ENCODE assay signal across 21 mouse cellular contexts in genomic region chr17:73902234-73902636, GRCm38 (mm10). TPM values are rescaled to one million over a fixed set of nuclear protein-coding genes. Genes with fewer than 3 reads are reported as not detected.
DNase-seq lines count a peak whose midpoint lies in the region; ATAC-seq and TF ChIP-seq lines count a peak whose summit lies in the region.
"Had no signal": no experiment of that assay in that cellular context is flagged by ENCODE, and none has a peak within 500 bp of the region (broad histone marks: within the 10 kb centered on the region; RNA-seq: fewer than 3 reads in every experiment).

No protein-coding gene starts in this region.

- H3K9ac ChIP-seq in kidney, postnatal 0 days (ENCODE audit: low read depth, low read length): no peak overlapping the region
- H3K9ac ChIP-seq in embryonic facial prominence, embryonic 13.5 days: no peak overlapping the region
- no peak overlapping the region for H3K9ac ChIP-seq in hindbrain, embryonic 16.5 days (ENCODE audit: low read depth, low read length)
- H3K9ac ChIP-seq: hindbrain, embryonic 15.5 days had no signal

- WGBS in kidney, postnatal 0 days: 14% methylated on average over 5 of the region's 5 CpGs
- 16% methylated on average over 5 of the region's 5 CpGs for WGBS in embryonic facial prominence, embryonic 13.5 days
- 78% methylated on average over 5 of the region's 5 CpGs for WGBS in hindbrain, embryonic 16.5 days

- no peaks in the 10 kb centered on the region for H3K27me3 ChIP-seq in kidney, postnatal 0 days (ENCODE audit: insufficient read depth, low read length)
- H3K27me3 ChIP-seq in embryonic facial prominence, embryonic 13.5 days: no peaks in the 10 kb centered on the region
- no peaks in the 10 kb centered on the region for H3K27me3 ChIP-seq in hindbrain, embryonic 16.5 days (replicated peaks; ENCODE audit: control insufficient read depth, insufficient read depth, low read length)
- H3K27me3 ChIP-seq: hindbrain, embryonic 15.5 days had no signal

- no peaks in the 10 kb centered on the region for H3K36me3 ChIP-seq in kidney, postnatal 0 days (ENCODE audit: insufficient read depth, low read length)
- H3K36me3 ChIP-seq in embryonic facial prominence, embryonic 13.5 days: no peaks in the 10 kb centered on the region
- H3K36me3 ChIP-seq in hindbrain, embryonic 16.5 days (ENCODE audit: control insufficient read depth, insufficient read depth, low read length): no peaks in the 10 kb centered on the region
- H3K36me3 ChIP-seq: forebrain, embryonic 10.5 days; hindbrain, embryonic 15.5 days had no signal

- no peak for TF ChIP-seq CTCF in kidney, postnatal 0 days (IDR thresholded peaks at IDR 0.05; ENCODE audit: low read depth)

- no peaks in the 10 kb centered on the region; the same call in 1 of the 2 replicates for H3K4me1 ChIP-seq in kidney, postnatal 0 days (replicated peaks; ENCODE audit: insufficient read depth, low read length)
- H3K4me1 ChIP-seq in embryonic facial prominence, embryonic 13.5 days: peaks cover 9% of the 10 kb centered on the region; the same call in 1 of the 2 replicates
- H3K4me1 ChIP-seq in hindbrain, embryonic 16.5 days (ENCODE audit: control insufficient read depth, insufficient read depth, low read depth, low read length): no peaks in the 10 kb centered on the region
- H3K4me1 ChIP-seq: forebrain, embryonic 10.5 days; hindbrain, embryonic 15.5 days had no signal

- no peak overlapping the region for H3K27ac ChIP-seq in kidney, postnatal 0 days
- H3K27ac ChIP-seq in embryonic facial prominence, embryonic 13.5 days: no peak overlapping the region
- no peak overlapping the region for H3K27ac ChIP-seq in hindbrain, embryonic 16.5 days (ENCODE audit: low read depth, low read length)
- H3K27ac ChIP-seq: forebrain, embryonic 10.5 days; hindbrain, embryonic 15.5 days; left cerebral cortex, adult 2 months had no signal

- H3K4me2 ChIP-seq in kidney, postnatal 0 days (ENCODE audit: low read length): no peak overlapping the region
- H3K4me2 ChIP-seq in embryonic facial prominence, embryonic 13.5 days: no peak overlapping the region
- no peak overlapping the region for H3K4me2 ChIP-seq in hindbrain, embryonic 16.5 days (ENCODE audit: low read length)
- H3K4me2 ChIP-seq: heart, embryonic 11.5 days; hindbrain, embryonic 15.5 days; midbrain, embryonic 11.5 days had no signal

- peak; percentile 21; the same call in 1 of the 2 replicates for ATAC-seq in kidney, postnatal 0 days (replicated peaks; ENCODE audit: low FRiP score, low read depth)
- ATAC-seq in embryonic facial prominence, embryonic 13.5 days (ENCODE audit: insufficient number of reproducible peaks, insufficient read depth, low FRiP score, low TSS enrichment, low read depth): peak; percentile 43; the same call in 1 of the 2 replicates
- no peak for ATAC-seq in erythroblast, adult 5-6 weeks (replicated peaks; ENCODE audit: low FRiP score, poor library complexity, severe bottlenecking)
- ATAC-seq in hindbrain, embryonic 16.5 days: no peak

- H3K4me3 ChIP-seq in kidney, postnatal 0 days (replicated peaks; ENCODE audit: low read depth, low read length): no peak overlapping the region
- H3K4me3 ChIP-seq in embryonic facial prominence, embryonic 13.5 days: no peak overlapping the region
- no peak overlapping the region for H3K4me3 ChIP-seq in hindbrain, embryonic 16.5 days (ENCODE audit: low read length)
- H3K4me3 ChIP-seq: forebrain, embryonic 10.5 days; hindbrain, embryonic 15.5 days; left cerebral cortex, adult 2 months had no signal

- no peaks in the 10 kb centered on the region for H3K9me3 ChIP-seq in kidney, postnatal 0 days (replicated peaks; ENCODE audit: low read length)
- no peaks in the 10 kb centered on the region for H3K9me3 ChIP-seq in embryonic facial prominence, embryonic 13.5 days
- H3K9me3 ChIP-seq in hindbrain, embryonic 16.5 days (ENCODE audit: control insufficient read depth, low read length): no peaks in the 10 kb centered on the region
- H3K9me3 ChIP-seq: forebrain, embryonic 10.5 days; hindbrain, embryonic 15.5 days had no signal

- peak; percentile 93 for DNase-seq in kidney, postnatal 0 days (ENCODE audit: low spot score)
- no peak for DNase-seq in kidney, postnatal 14 days
- peak; percentile 13 for DNase-seq in induced T-regulatory cell, adult 2 months (ENCODE audit: low read depth)
- DNase-seq in thymus, postnatal 25 days: no peak
- DNase-seq: cerebellum, adult 9-11 months; gastrocnemius, postnatal 25 days; heart, postnatal 14 days; kidney, postnatal 10 days; liver; lung, adult 2 months; lung, postnatal 4 days; retina, postnatal 1 day; thymus, adult 18-20 months had no signal

RNA-seq across cellular contexts. Expression of gene Xdh, which starts 47.8 kb away (rescaled TPM):
- 1.6 and 1.9 TPM in 2 replicates for polyA plus RNA-seq in kidney, postnatal 0 days (2015; fragmentation: Nextera tagmentation; extraction: Ambion mirVana)
- 0.59 and 0.87 TPM in 2 replicates for polyA plus RNA-seq in embryonic facial prominence, embryonic 13.5 days (2015; fragmentation: Nextera tagmentation; extraction: Ambion mirVana)
- 39.5 and 54.8 TPM in 2 replicates for total RNA-seq in erythroblast, adult 5-6 weeks (2015; ENCODE audit: low replicate concordance)
- total RNA-seq in erythroblast, adult 5-6 weeks (2017; ENCODE audit: low replicate concordance): 24.5 and 28.2 TPM in 2 replicates
- polyA plus RNA-seq in hindbrain, embryonic 16.5 days (2015; fragmentation: Nextera tagmentation; extraction: Ambion mirVana): 0.28 and 0.30 TPM in 2 replicates

Comparison
In these comparisons a context has a peak if more than half of its experiments do, and no peak if none do; other contexts are left out.
1. DNase-seq: peak in kidney, postnatal 0 days (single experiment) and induced T-regulatory cell, adult 2 months (single experiment); none in kidney, postnatal 14 days (single experiment) and thymus, postnatal 25 days (single experiment).
2. ATAC-seq: peak in kidney, postnatal 0 days (single experiment) and embryonic facial prominence, embryonic 13.5 days (single experiment); none in erythroblast, adult 5-6 weeks (single experiment) and hindbrain, embryonic 16.5 days (single experiment).